Mouse (Mus musculus) CH12.LX (cell line): ENCODE results near the gene Fcna. TPM values are rescaled to one million over a fixed set of nuclear protein-coding genes. Genes with fewer than 3 reads are reported as not detected.

Experiments used
- polyA plus RNA-seq: library from polyadenylated mRNA; unstranded; fragments of >175 nt; gene quantifications from 2 replicates; pipeline ENCODE4 v1.2.1, GENCODE M21; 2012; ENCODE audit warnings: low read depth; ENCODE audit not compliant: insufficient read length
- total RNA-seq, 2 experiments: library from RNA; depleted of rRNA; stranded (reverse); fragments of 300-350 nt in 1 of 2; fragments of >200 nt in 1 of 2; gene quantifications; 2 replicates each; pipeline ENCODE4 v1.2.3; 2012 to 2014

Gene Fcna
- total and polyA plus RNA-seq, 3 experiments, result not detected

Other genes with a start within 250 kb of the Fcna start
Only the 20 nearest of the 32 such genes appear.
- not detected in 2 replicates for gene Lcn12, start 134.1 kb downstream of the Fcna start, total RNA-seq (2012; rRNA removed)
- gene Lcn12, start 134.1 kb downstream of the Fcna start, total RNA-seq (2014; rRNA removed), result not detected in 2 replicates
- not detected in 2 replicates for gene Lcn12, start 134.1 kb downstream of the Fcna start, polyA plus RNA-seq
- gene Fbxw5, start 127.3 kb downstream of the Fcna start, total RNA-seq (2012; rRNA removed), result 36.8 and 37.4 TPM in 2 replicates
- gene Fbxw5, start 127.3 kb downstream of the Fcna start, total RNA-seq (2014; rRNA removed), result 31.9 and 34.3 TPM in 2 replicates
- 37.0 and 40.4 TPM in 2 replicates for gene Fbxw5, start 127.3 kb downstream of the Fcna start, polyA plus RNA-seq
- gene C8g, start 126.3 kb downstream of the Fcna start, total RNA-seq (2012; rRNA removed), result 1.2 and 2.7 TPM in 2 replicates
- gene C8g, start 126.3 kb downstream of the Fcna start, total RNA-seq (2014; rRNA removed), result 1.2 TPM in 2 replicates
- gene C8g, start 126.3 kb downstream of the Fcna start, polyA plus RNA-seq, result 1.7 and 2.0 TPM in 2 replicates
- 25.1 and 27.7 TPM in 2 replicates for gene Traf2, start 81.1 kb downstream of the Fcna start, total RNA-seq (2012; rRNA removed)
- 17.9 and 19.3 TPM in 2 replicates for gene Traf2, start 81.1 kb downstream of the Fcna start, total RNA-seq (2014; rRNA removed)
- gene Traf2, start 81.1 kb downstream of the Fcna start, polyA plus RNA-seq, result 26.3 and 26.4 TPM in 2 replicates
- gene Edf1, start 70.2 kb downstream of the Fcna start, total RNA-seq (2012; rRNA removed), result 215 and 223 TPM in 2 replicates
- gene Edf1, start 70.2 kb downstream of the Fcna start, total RNA-seq (2014; rRNA removed), result 187 and 188 TPM in 2 replicates
- gene Edf1, start 70.2 kb downstream of the Fcna start, polyA plus RNA-seq, result 202 and 275 TPM in 2 replicates
- gene Mamdc4, start 53.2 kb downstream of the Fcna start, total RNA-seq (2012; rRNA removed), result 29.2 and 34.9 TPM in 2 replicates
- gene Mamdc4, start 53.2 kb downstream of the Fcna start, total RNA-seq (2014; rRNA removed), result 0.65 and 4.4 TPM in 2 replicates
- gene Mamdc4, start 53.2 kb downstream of the Fcna start, polyA plus RNA-seq, result 4.9 and 11.5 TPM in 2 replicates
- 46.6 and 47.2 TPM in 2 replicates for gene Phpt1, start 52.8 kb downstream of the Fcna start, total RNA-seq (2012; rRNA removed)
- gene Phpt1, start 52.8 kb downstream of the Fcna start, total RNA-seq (2014; rRNA removed), result 32.6 and 37.9 TPM in 2 replicates
- gene Phpt1, start 52.8 kb downstream of the Fcna start, polyA plus RNA-seq, result 66.9 and 69.7 TPM in 2 replicates
- gene Ajm1, start 46.3 kb downstream of the Fcna start, total RNA-seq (2012; rRNA removed), result 0.97 and 1.4 TPM in 2 replicates
- 0.23 and 0.31 TPM in 2 replicates for gene Ajm1, start 46.3 kb downstream of the Fcna start, total RNA-seq (2014; rRNA removed)
- gene Ajm1, start 46.3 kb downstream of the Fcna start, polyA plus RNA-seq, result 0.93 and 1.4 TPM in 2 replicates
- gene Rabl6, start 19.5 kb downstream of the Fcna start, total RNA-seq (2012; rRNA removed), result 52.0 and 55.7 TPM in 2 replicates
- 32.2 and 34.6 TPM in 2 replicates for gene Rabl6, start 19.5 kb downstream of the Fcna start, total RNA-seq (2014; rRNA removed)
- gene Rabl6, start 19.5 kb downstream of the Fcna start, polyA plus RNA-seq, result 62.0 and 72.9 TPM in 2 replicates
- gene Ccdc183, start 10.4 kb downstream of the Fcna start, total RNA-seq (2012; rRNA removed), result not detected in 2 replicates
- gene Ccdc183, start 10.4 kb downstream of the Fcna start, total RNA-seq (2014; rRNA removed), result not detected in 2 replicates
- 0.13 TPM in 1 of 2 replicates, not detected in the other for gene Ccdc183, start 10.4 kb downstream of the Fcna start, polyA plus RNA-seq
- 8.9 and 11.1 TPM in 2 replicates for gene Tmem141, start 6.0 kb downstream of the Fcna start, total RNA-seq (2012; rRNA removed)
- 6.5 and 7.7 TPM in 2 replicates for gene Tmem141, start 6.0 kb downstream of the Fcna start, total RNA-seq (2014; rRNA removed)
- 5.2 and 6.2 TPM in 2 replicates for gene Tmem141, start 6.0 kb downstream of the Fcna start, polyA plus RNA-seq
- gene Lcn8, start 25.1 kb upstream of the Fcna start, total RNA-seq (2012; rRNA removed), result not detected in 2 replicates
- gene Lcn8, start 25.1 kb upstream of the Fcna start, total RNA-seq (2014; rRNA removed), result not detected in 2 replicates
- not detected in 2 replicates for gene Lcn8, start 25.1 kb upstream of the Fcna start, polyA plus RNA-seq
- not detected in 2 replicates for gene Lcn5, start 29.9 kb upstream of the Fcna start, total RNA-seq (2012; rRNA removed)
- not detected in 2 replicates for gene Lcn5, start 29.9 kb upstream of the Fcna start, total RNA-seq (2014; rRNA removed)
- gene Lcn5, start 29.9 kb upstream of the Fcna start, polyA plus RNA-seq, result not detected in 2 replicates
- not detected in 2 replicates for gene Lcn6, start 48.8 kb upstream of the Fcna start, total RNA-seq (2012; rRNA removed)
- not detected in 2 replicates for gene Lcn6, start 48.8 kb upstream of the Fcna start, total RNA-seq (2014; rRNA removed)
- gene Lcn6, start 48.8 kb upstream of the Fcna start, polyA plus RNA-seq, result not detected in 2 replicates
- not detected in 2 replicates for gene Lcn10, start 54.7 kb upstream of the Fcna start, total RNA-seq (2012; rRNA removed)
- gene Lcn10, start 54.7 kb upstream of the Fcna start, total RNA-seq (2014; rRNA removed), result not detected in 2 replicates
- gene Lcn10, start 54.7 kb upstream of the Fcna start, polyA plus RNA-seq, result not detected in 2 replicates
- not detected in 2 replicates for gene Obp2a, start 72.0 kb upstream of the Fcna start, total RNA-seq (2012; rRNA removed)
- gene Obp2a, start 72.0 kb upstream of the Fcna start, total RNA-seq (2014; rRNA removed), result not detected in 2 replicates
- not detected in 2 replicates for gene Obp2a, start 72.0 kb upstream of the Fcna start, polyA plus RNA-seq
- 11.2 and 13.7 TPM in 2 replicates for gene Bmyc, start 78.7 kb upstream of the Fcna start, total RNA-seq (2012; rRNA removed)
- gene Bmyc, start 78.7 kb upstream of the Fcna start, total RNA-seq (2014; rRNA removed), result 8.2 and 10.8 TPM in 2 replicates
- gene Bmyc, start 78.7 kb upstream of the Fcna start, polyA plus RNA-seq, result 30.5 and 37.2 TPM in 2 replicates
- gene Obp2b, start 109.0 kb upstream of the Fcna start, total RNA-seq (2012; rRNA removed), result not detected in 2 replicates
- gene Obp2b, start 109.0 kb upstream of the Fcna start, total RNA-seq (2014; rRNA removed), result not detected in 2 replicates
- not detected in 2 replicates for gene Obp2b, start 109.0 kb upstream of the Fcna start, polyA plus RNA-seq
- gene Lcn3, start 137.5 kb upstream of the Fcna start, total RNA-seq (2012; rRNA removed), result not detected in 2 replicates
- not detected in 2 replicates for gene Lcn3, start 137.5 kb upstream of the Fcna start, total RNA-seq (2014; rRNA removed)
- gene Lcn3, start 137.5 kb upstream of the Fcna start, polyA plus RNA-seq, result not detected in 2 replicates
- gene Lcn11, start 149.0 kb upstream of the Fcna start, total RNA-seq (2012; rRNA removed), result not detected in 2 replicates
- not detected in 2 replicates for gene Lcn11, start 149.0 kb upstream of the Fcna start, total RNA-seq (2014; rRNA removed)
- gene Lcn11, start 149.0 kb upstream of the Fcna start, polyA plus RNA-seq, result not detected in 2 replicates